Mouse (Mus musculus): ENCODE data around the gene Olfr825. TPM values are rescaled to one million over a fixed set of nuclear protein-coding genes. Genes with fewer than 3 reads are reported as not detected.
"Not testable (repeated sequence)": the region's sequence is repeated elsewhere in the genome, so short reads cannot be mapped to it uniquely, and the experiment has no call there.

Gene Olfr825
- polyA plus RNA-seq, 1 experiment: not detected

DNA sequence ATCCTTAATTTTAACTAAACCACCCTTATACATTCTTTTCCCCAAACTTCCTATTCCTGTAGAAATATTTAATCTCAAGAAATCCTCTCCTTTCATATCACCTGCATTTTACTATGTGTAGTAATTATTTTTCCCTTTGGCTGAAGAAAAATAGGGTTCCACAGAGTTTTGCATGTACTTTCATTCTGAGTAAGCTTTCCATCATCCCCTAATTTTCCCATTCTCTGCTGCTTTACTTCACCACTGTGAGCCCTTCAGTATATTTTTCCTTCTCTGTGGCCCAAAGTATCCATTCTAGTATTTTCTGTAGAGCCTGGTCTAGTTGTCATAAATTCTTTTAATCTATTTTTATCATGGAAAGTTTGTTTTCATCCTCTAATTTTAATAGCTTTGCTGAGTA is 31.8 kb downstream of the Olfr825 start:
- no peak for TF ChIP-seq CTCF (IDR thresholded peaks at IDR 0.05; ENCODE audit: low read depth, low read length)
- TF ChIP-seq POLR2A (IDR thresholded peaks at IDR 0.05; ENCODE audit: insufficient read depth, low read length): no peak
- TF ChIP-seq EP300 (IDR thresholded peaks at IDR 0.05; ENCODE audit: insufficient read depth, low read depth, low read length): no peak
- no peaks in the 10 kb centered on the region for H3K27me3 ChIP-seq (ENCODE audit: control insufficient read depth, insufficient read depth, low read length, poor library complexity, severe bottlenecking)
- no peak overlapping the region for H3K4me3 ChIP-seq (ENCODE audit: low read depth, low read length)
- no peaks in the 10 kb centered on the region for H3K4me1 ChIP-seq (ENCODE audit: control insufficient read depth, insufficient read depth, low read length)
- no peaks in the 10 kb centered on the region for H3K36me3 ChIP-seq (ENCODE audit: control insufficient read depth, insufficient read depth, low read length, poor library complexity, severe bottlenecking)
- H3K9ac ChIP-seq (ENCODE audit: low read depth, poor library complexity, severe bottlenecking): no peak overlapping the region
- no peaks in the 10 kb centered on the region for H3K9me3 ChIP-seq (replicated peaks; ENCODE audit: control insufficient read depth, insufficient read depth, low read length, poor library complexity, severe bottlenecking)
- H3K27ac ChIP-seq (ENCODE audit: insufficient read depth, low read length): no peak overlapping the region

DNA sequence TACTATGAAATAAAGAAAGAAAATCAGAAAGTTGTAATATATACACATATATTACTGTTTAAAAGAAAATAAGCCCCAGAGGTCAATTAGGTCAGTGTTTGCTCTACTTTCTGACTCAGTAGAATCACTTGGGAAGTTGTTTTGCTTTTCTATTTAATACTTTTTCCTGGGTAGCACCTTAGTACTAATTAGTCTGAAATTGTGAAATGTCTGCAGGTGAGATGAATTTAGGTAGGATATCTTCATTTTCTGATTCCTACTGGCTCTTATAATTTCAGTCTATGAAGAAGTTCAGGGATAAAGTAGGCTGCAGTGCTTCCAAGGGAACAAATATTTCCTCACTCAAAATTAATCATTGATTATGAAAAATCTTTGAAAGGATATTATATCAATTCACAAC is 36.7 kb downstream of the Olfr825 start, which contains the start of gene Olfr824:
TSS of gene Olfr824 (minus strand) at position 101 of the 400 bp plus-strand sequence.
- not testable (repeated sequence) for H3K9me3 ChIP-seq (replicated peaks; ENCODE audit: control insufficient read depth, insufficient read depth, low read length, poor library complexity, severe bottlenecking); H3K9ac ChIP-seq (ENCODE audit: low read depth, poor library complexity, severe bottlenecking); H3K27me3 ChIP-seq (ENCODE audit: control insufficient read depth, insufficient read depth, low read length, poor library complexity, severe bottlenecking); H3K4me1 ChIP-seq (ENCODE audit: control insufficient read depth, insufficient read depth, low read length); H3K36me3 ChIP-seq (ENCODE audit: control insufficient read depth, insufficient read depth, low read length, poor library complexity, severe bottlenecking); H3K4me3 ChIP-seq (ENCODE audit: low read depth, low read length); H3K27ac ChIP-seq (ENCODE audit: insufficient read depth, low read length)

DNA sequence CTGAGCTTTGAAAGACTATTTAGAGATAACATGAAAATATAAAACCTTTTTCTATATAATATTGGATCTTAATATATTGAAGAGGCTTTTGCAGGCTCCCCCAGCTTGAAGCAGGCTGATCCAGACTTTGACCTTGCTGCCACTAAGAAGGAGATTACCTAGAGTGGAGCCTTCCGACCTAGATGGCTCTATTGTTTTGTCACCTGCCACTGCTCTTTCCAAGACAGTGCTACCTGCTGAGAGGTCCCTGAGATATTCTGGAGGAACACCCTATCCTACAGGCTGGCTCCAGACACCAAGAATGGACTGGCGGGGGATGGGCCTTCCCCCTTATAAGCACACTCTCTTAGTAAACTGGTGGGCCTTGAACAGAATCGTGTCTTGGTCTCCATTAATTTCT is 50.5 kb downstream of the Olfr825 start:
- H3K27ac ChIP-seq (ENCODE audit: insufficient read depth, low read length); H3K27me3 ChIP-seq (ENCODE audit: control insufficient read depth, insufficient read depth, low read length, poor library complexity, severe bottlenecking); H3K9ac ChIP-seq (ENCODE audit: low read depth, poor library complexity, severe bottlenecking); H3K4me1 ChIP-seq (ENCODE audit: control insufficient read depth, insufficient read depth, low read length); H3K9me3 ChIP-seq (replicated peaks; ENCODE audit: control insufficient read depth, insufficient read depth, low read length, poor library complexity, severe bottlenecking); H3K36me3 ChIP-seq (ENCODE audit: control insufficient read depth, insufficient read depth, low read length, poor library complexity, severe bottlenecking); H3K4me3 ChIP-seq (ENCODE audit: low read depth, low read length): not testable (repeated sequence)
- 0 out of 2 replicates have a peak, but pooled peaks have one; percentile 48 for TF ChIP-seq EP300 (IDR thresholded peaks at IDR 0.05; ENCODE audit: insufficient read depth, low read depth, low read length)

DNA sequence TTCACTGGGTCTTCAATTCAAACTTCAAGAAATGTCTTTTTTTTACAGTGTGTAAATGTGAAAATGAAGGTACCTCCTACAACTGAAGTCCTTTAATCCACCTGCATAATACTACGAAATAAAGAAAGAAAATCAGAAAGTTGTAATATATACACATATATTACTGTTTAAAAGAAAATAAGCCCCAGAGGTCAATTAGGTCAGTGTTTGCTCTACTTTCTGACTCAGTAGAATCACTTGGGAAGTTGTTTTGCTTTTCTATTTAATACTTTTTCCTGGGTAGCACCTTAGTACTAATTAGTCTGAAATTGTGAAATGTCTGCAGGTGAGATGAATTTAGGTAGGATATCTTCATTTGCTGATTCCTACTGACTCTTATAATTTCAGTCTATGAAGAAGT is 51.3 kb downstream of the Olfr825 start, which contains the start of gene Olfr823:
TSS of gene Olfr823 (minus strand) at position 101 of the 400 bp plus-strand sequence.
- H3K27ac ChIP-seq (ENCODE audit: insufficient read depth, low read length); H3K9ac ChIP-seq (ENCODE audit: low read depth, poor library complexity, severe bottlenecking); H3K4me3 ChIP-seq (ENCODE audit: low read depth, low read length); H3K9me3 ChIP-seq (replicated peaks; ENCODE audit: control insufficient read depth, insufficient read depth, low read length, poor library complexity, severe bottlenecking); H3K36me3 ChIP-seq (ENCODE audit: control insufficient read depth, insufficient read depth, low read length, poor library complexity, severe bottlenecking); H3K27me3 ChIP-seq (ENCODE audit: control insufficient read depth, insufficient read depth, low read length, poor library complexity, severe bottlenecking); H3K4me1 ChIP-seq (ENCODE audit: control insufficient read depth, insufficient read depth, low read length): not testable (repeated sequence)

Other genes with a start within 250 kb of the Olfr825 start
- not detected in 2 replicates for gene Olfr818, start 217.7 kb downstream of the Olfr825 start, polyA plus RNA-seq (2011; ENCODE audit: insufficient read depth, insufficient read length, low read depth, missing spikeins)
- not detected in 2 replicates for gene Olfr819, start 199.5 kb downstream of the Olfr825 start, polyA plus RNA-seq (2011; ENCODE audit: insufficient read depth, insufficient read length, low read depth, missing spikeins)
- not detected in 2 replicates for gene Olfr247, start 190.6 kb downstream of the Olfr825 start, polyA plus RNA-seq (2011; ENCODE audit: insufficient read depth, insufficient read length, low read depth, missing spikeins)
- gene Gm10310, start 181.7 kb downstream of the Olfr825 start, polyA plus RNA-seq (2011; ENCODE audit: insufficient read depth, insufficient read length, low read depth, missing spikeins): not detected in 2 replicates
- not detected in 2 replicates for gene Olfr820, start 154.1 kb downstream of the Olfr825 start, polyA plus RNA-seq (2011; ENCODE audit: insufficient read depth, insufficient read length, low read depth, missing spikeins)
- gene Olfr821, start 136.4 kb downstream of the Olfr825 start, polyA plus RNA-seq (2011; ENCODE audit: insufficient read depth, insufficient read length, low read depth, missing spikeins): not detected in 2 replicates
- gene Olfr822, start 95.6 kb downstream of the Olfr825 start, polyA plus RNA-seq (2011; ENCODE audit: insufficient read depth, insufficient read length, low read depth, missing spikeins): not detected in 2 replicates
- gene Olfr823, start 51.4 kb downstream of the Olfr825 start, polyA plus RNA-seq (2011; ENCODE audit: insufficient read depth, insufficient read length, low read depth, missing spikeins): not detected in 2 replicates
- gene Olfr824, start 36.8 kb downstream of the Olfr825 start, polyA plus RNA-seq (2011; ENCODE audit: insufficient read depth, insufficient read length, low read depth, missing spikeins): not detected in 2 replicates
- not detected in 2 replicates for gene Olfr826, start 17.4 kb upstream of the Olfr825 start, polyA plus RNA-seq (2011; ENCODE audit: insufficient read depth, insufficient read length, low read depth, missing spikeins)
- not detected in 2 replicates for gene Olfr827, start 47.6 kb upstream of the Olfr825 start, polyA plus RNA-seq (2011; ENCODE audit: insufficient read depth, insufficient read length, low read depth, missing spikeins)
- gene Neurod4, start 113.5 kb upstream of the Olfr825 start, polyA plus RNA-seq (2011; ENCODE audit: insufficient read depth, insufficient read length, low read depth, missing spikeins): not detected in 2 replicates
- gene Tespa1, start 156.1 kb upstream of the Olfr825 start, polyA plus RNA-seq (2011; ENCODE audit: insufficient read depth, insufficient read length, low read depth, missing spikeins): not detected in 2 replicates
- gene Vmn2r84, start 227.6 kb upstream of the Olfr825 start, polyA plus RNA-seq (2011; ENCODE audit: insufficient read depth, insufficient read length, low read depth, missing spikeins): 0.11 TPM in 1 of 2 replicates, not detected in the other

Measured in ES-Bruce4 (cell line).